Mouse (Mus musculus) brain, embryonic 14.5 days (tissue): ENCODE measurements around the gene Gnb5. TPM values are rescaled to one million over a fixed set of nuclear protein-coding genes. Genes with fewer than 3 reads are reported as not detected.

Experiments
- DNase-seq: peaks from one replicate; pipeline ENCODE4 v3.0.0-alpha.2; 2011; ENCODE audit warnings: low read depth
- CTCF ChIP-seq: fragments of 200-500 bp; IDR thresholded peaks from 2 replicates; pipeline ENCODE4 v1.5.1; 2012; ENCODE audit warnings: inconsistent platforms, mild to moderate bottlenecking, moderate library complexity, borderline replicate concordance; ENCODE audit not compliant: insufficient read depth, insufficient read length; ENCODE audit errors: extremely low read depth
- POLR2A ChIP-seq: fragments of 200-500 bp; IDR thresholded peaks from 2 replicates; pipeline ENCODE4 v1.6.1; 2012; ENCODE audit warnings: mild to moderate bottlenecking, inconsistent platforms, borderline replicate concordance; ENCODE audit not compliant: poor library complexity, insufficient read depth, insufficient read length, severe bottlenecking; ENCODE audit errors: extremely low read depth
- polyA plus RNA-seq: library from polyadenylated mRNA; depleted of rRNA; stranded (reverse); fragments of >200 nt; gene quantifications from 2 replicates; pipeline ENCODE4 v1.2.3, GENCODE M21; 2012

The Gnb5 gene
- polyA plus RNA-seq, 1 experiment = 53.1 TPM

DNA sequence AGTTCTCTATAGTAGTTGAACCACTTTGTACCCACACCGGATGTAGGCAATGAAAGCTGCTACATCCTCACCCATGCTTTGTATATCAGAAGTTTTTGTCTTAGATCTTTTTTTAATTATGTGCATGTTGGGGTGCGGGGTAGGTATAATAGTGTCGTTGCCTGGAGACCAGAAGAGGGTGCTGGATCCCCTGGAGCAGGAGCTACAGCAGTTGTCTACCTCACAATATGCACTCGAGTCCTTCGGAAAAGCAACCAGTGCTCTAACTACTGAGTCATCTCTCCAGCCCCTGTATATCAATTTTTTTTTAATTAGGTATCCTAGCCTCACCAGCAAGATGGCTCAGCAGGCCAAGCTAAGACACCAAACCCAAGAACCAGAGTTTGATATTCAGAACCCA, 927 bp downstream of the Gnb5 start:
- DNase-seq = no peak
- TF ChIP-seq POLR2A (no peak), CTCF (no peak)

DNA sequence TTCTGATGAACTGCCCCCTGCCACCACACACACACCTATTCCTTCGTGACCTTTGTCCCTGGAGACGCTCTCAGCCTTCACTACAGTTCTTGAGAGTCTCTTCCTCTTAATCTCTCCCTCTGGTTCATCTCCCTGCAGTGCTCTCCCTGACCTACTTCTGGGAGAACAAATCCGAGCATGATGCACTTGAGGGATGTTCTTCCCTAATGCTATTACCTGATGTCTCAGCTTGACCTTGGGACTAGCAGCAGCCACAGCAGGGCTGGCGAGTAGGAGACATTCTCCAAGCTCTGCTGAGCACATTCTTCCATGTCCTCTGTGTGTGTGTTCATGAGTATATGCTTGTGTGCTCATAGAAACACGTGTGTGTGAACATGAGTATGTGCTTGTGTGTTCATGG, 2.5 kb downstream of the Gnb5 start:
- TF ChIP-seq POLR2A = no peak
- TF ChIP-seq CTCF = no peak
- no peak for DNase-seq

DNA sequence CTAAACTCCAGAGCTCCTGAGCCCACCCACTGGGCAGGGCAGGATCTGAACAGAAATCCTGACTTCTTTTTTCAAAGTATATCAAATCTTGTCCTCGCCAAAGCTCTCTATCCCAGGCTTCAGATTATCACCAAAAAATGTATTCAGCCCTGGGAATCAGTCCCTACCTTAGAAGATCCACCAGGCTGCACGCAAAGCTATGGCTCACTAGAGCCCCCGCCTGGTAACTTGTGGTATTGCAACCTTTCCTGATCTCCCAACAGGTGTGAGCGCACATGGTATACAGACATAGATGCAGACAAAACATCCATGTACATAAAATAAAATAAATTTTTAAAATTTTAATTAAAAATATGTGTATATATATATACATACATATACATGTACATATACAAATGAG, 5.9 kb downstream of the Gnb5 start:
- peak; percentile 74 for DNase-seq
- TF ChIP-seq POLR2A = no peak
- peak; percentile 87; the same call in 1 of the 2 replicates for TF ChIP-seq CTCF

DNA sequence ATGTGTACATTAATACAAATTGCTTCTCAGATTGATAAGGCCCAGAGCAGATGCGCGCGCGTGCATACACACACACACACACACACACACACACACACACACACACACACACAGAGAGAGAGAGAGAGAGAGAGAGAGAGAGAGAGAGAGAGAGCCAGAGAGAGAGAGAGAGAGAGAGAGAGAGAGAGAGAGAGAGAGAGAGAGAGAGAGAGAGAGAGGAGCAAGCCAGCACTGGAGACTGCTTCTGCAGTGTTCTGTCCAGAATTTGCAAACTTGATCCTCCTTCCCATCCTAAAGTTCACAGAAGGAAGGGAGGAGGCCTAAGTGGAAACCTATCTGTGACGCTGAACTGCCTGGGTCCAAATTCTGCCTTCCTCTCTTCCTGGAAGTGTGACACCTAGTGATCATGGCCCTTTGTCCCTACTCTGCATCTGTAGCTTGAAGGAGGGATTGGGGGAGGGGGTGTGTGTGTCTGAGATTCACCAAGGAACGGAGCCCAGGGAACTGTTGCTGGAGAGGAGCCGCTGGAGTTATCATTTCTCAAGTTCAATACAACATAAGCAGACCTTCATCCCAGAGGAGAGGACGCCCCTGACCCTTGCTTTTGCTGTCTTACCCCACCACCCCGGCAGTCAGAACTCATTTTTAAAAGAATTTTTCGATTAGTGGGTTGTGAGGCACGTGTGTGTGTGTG, 7.2 kb downstream of the Gnb5 start:
- peak; percentile 73 for DNase-seq

DNA sequence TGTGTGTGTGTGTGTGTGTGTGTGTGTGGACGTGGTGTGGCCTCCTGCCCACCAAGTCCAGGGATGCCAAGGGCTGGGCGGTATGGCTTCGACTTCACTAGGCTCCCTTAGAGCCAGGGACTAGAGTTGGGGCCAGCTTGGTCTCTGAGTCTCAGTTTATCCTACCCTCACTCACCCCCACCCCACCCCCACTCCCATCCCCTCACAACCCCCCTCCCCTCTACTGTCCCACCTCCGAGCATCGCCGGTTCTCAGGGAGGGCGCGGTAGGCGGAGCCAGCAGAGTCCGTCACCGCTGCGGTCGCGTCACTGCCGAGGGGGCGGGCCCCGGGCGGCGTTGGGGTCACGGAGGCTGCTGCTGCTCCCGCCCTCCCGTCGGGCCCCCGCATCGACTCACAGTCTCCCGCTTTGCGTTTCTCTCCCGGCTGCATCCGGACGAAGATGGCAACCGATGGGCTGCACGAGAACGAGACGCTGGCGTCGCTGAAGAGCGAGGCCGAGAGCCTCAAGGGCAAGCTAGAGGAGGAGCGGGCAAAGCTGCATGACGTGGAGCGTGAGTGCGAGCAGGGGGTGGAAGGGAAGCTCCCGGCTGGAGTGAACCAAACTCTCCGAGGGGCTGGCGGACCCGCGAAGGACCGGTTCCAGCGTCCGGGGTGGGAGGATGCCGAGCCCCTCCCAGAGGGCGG, 7.9 kb downstream of the Gnb5 start:
- DNase-seq = peak; percentile 87
- TF ChIP-seq CTCF = peak; percentile 29; the same call in 1 of the 2 replicates
- TF ChIP-seq POLR2A = peak; percentile 75

More for the DNA sequence above, 7.2 kb downstream of the Gnb5 start:
- no peak for TF ChIP-seq CTCF
- no peak for TF ChIP-seq POLR2A

DNA sequence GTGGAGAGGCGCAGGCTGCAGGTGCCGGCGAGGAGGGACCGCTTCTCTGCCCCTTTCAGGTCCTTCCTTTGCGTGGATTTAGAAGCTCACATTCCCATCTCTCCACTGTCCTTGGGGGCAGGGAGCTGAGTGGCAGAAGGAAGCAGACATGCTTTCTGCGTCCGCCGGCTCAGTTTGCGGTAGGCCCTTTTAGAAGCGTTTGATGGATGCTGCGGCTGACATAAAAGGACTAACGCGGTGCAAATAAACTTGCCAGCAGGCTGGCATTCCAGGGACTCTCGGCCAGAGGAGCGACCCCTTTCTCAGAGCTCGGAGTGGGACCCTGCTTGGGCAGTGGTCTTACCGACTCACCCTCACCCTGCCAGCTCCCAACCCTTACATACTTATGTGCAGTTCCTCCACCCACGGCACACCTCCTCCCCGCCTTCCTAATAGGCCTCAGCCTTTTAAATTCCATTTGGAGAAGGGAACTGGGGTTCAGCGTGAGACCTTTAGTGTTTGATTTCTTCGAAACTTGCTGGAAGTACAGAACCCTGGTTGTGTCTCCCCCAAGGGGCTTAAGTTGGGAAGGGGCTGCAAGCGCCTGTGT, 8.5 kb downstream of the Gnb5 start:
- DNase-seq = peak; percentile 75
- TF ChIP-seq CTCF (no peak), POLR2A (no peak)

DNA sequence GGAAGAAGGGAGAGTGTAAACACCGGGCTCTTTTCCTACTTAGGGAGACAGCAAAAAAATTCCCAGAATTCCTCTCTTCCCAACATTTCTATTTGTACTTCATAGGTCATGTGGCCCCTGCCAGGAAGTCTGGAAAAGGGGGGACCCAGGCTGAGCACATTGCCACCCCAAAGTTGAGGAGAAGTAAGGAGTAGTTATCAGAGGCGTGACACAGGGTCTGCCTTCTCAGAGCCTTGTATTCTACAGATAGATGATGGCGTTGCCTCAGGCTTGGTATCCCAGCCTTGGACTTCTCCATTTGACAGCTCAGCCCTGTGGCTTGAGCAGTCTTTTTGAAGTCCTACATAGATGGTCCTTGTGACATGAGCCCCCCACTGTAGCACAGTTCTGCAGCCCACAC, 9.2 kb downstream of the Gnb5 start:
- no peak for DNase-seq
- no peak for TF ChIP-seq CTCF
- TF ChIP-seq POLR2A = no peak

DNA sequence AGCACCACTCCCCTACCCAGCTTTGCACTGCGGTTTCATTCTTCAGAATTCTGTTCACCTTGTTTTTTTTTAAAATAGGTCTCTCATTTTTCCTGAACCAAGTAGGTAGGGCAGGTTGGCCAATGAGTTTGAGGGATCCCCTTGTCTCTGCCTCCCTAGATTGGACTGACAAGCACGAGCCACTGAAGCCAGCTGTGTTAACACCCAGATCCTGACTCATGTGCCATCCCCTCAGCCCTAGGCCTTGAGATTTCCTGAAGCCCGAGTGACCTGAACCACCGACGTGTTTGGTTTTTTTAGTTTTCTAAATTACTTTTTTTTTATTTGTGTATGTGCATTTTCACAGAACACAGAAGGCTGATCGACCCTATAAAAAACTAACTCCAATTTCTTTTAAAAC, 10.7 kb downstream of the Gnb5 start:
- no peak for DNase-seq
- TF ChIP-seq POLR2A (no peak), CTCF (no peak)

DNA sequence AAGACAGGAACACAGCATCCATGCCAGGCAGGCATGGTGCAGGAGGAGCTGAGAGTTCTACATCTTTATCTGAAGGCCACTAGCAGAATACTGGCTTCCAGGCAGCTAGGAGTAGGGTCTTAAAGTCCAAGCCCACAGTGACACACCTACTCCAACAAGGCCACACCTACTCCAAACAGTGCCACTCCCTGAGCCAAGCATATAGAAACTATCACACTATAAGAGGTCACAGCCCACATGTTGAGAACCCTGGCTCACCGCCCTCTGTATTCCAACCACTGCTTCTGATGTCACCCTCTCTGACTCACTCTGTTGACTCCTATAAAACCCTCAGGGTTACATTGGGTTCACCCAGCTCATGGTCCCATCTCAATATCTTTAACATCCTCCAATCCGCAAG, 12.1 kb downstream of the Gnb5 start:
- DNase-seq = no peak
- TF ChIP-seq POLR2A = no peak
- no peak for TF ChIP-seq CTCF

DNA sequence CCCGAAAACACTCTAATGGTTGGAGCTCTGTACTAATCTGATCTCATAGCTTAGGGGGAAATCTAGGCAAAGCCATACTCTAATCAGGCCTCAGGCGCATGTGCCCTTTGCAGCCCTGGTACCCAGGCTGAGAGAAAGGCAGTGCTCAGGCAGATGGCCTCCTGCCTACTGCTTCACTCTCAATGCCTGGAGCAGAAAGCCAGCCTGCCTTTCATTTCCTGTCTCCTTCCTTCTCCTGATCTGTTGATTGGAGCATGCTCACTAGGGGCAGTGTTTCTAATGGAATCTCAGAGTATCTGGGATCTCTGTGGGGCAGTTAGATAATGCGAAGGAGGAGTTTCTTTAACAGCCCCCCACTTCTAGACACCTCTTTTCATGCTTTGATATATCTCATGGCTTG, 13.3 kb downstream of the Gnb5 start:
- no peak for TF ChIP-seq POLR2A
- TF ChIP-seq CTCF = peak; percentile 12; the same call in 1 of the 2 replicates
- DNase-seq = peak; percentile 31

DNA sequence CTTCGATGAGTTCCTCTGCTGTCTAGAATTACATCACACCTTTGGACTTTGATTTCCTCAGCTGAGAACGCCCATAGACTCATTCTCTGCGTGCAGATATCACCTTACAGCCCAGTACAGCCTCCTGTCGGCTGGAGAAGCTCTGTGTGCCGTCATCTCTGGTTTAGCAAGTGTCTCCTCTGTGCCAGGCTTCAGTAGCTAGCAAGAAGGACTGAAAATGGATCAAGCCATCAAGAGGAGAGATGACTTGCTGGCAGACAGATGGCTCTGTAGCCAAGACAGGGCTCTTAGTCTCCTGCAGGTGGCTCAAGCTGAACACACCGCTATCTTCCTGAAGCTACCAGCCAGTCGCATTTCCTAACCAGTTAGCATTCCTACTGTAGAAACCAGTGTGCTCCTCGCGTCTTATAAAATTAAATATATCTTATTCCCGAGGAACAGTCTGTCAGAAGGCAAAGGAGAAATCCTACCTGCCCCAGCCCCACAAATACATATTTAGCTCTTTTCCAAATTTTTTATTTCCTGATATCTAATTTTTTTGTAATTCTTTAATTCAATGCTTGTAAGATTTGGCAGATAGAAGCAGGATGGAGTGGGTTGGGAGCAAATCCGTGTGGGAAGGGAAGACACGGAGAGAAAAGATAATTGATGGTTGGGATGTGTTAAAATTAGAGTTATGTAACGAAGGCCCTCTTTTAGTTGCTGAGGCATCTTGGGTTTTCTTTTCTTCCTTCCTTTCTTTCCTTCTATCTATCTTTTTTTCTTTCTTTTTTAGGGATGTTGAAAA, 16.2 kb downstream of the Gnb5 start:
- TF ChIP-seq POLR2A = no peak
- no peak for TF ChIP-seq CTCF

DNA sequence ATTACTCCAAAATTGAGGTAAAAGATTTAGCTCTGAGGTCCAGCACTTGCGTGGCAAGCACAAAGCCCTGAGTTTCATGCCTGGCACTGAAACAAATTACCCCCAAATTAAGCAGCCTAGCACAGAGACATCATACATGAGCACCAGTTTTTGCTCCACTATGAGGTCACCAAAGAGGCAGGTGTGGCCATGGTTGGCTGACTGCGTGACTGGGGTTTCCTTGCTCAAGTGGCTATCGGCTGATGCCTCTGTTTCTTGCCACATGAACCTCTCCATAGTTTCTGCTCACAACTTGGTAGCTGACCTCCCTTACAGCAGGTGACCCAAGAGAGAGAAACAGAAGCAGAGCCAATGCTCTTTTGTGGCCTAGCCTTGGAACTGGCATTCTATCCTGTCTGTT, 22.0 kb downstream of the Gnb5 start:
- DNase-seq = no peak

More for the DNA sequence above, 16.2 kb downstream of the Gnb5 start:
- no peak for DNase-seq

More for the DNA sequence above, 22.0 kb downstream of the Gnb5 start:
- TF ChIP-seq POLR2A (no peak), CTCF (no peak)
